Mouse (Mus musculus): ENCODE data around the gene Iscu. TPM values are rescaled to one million over a fixed set of nuclear protein-coding genes. Genes with fewer than 3 reads are reported as not detected.

Iscu gene
- polyA plus RNA-seq, 1 experiment from 2014 or later: 92.4 TPM

GRCm38 (mm10) chr5:113791197-113792095, 18.9 kb downstream of the Iscu start:
- no peaks in the 10 kb centered on the region for H3K9me3 ChIP-seq (ENCODE audit: control insufficient read depth, low read length)
- no peak overlapping the region for H3K4me3 ChIP-seq (replicated peaks; ENCODE audit: low read length)
- no peak overlapping the region for H3K27ac ChIP-seq
- H3K4me2 ChIP-seq (replicated peaks): no peak overlapping the region
- no peak overlapping the region for H3K9ac ChIP-seq
- DNase-seq (ENCODE audit: low spot score) (no peak), ATAC-seq (ENCODE audit: low FRiP score) (no peak)
- 85% methylated on average over 16 of the region's 16 CpGs for WGBS
- H3K27me3 ChIP-seq (ENCODE audit: control insufficient read depth, insufficient read depth, low read length): no peaks in the 10 kb centered on the region
- H3K36me3 ChIP-seq (replicated peaks; ENCODE audit: control insufficient read depth, insufficient read depth): no peaks in the 10 kb centered on the region
- H3K4me1 ChIP-seq (replicated peaks; ENCODE audit: control insufficient read depth, insufficient read depth, low read length): no peaks in the 10 kb centered on the region

GRCm38 (mm10) chr5:113796401-113797148, 24.0 kb downstream of the Iscu start:
- H3K4me3 ChIP-seq (replicated peaks; ENCODE audit: low read length): no peak overlapping the region
- WGBS: 11% methylated on average over 13 of the region's 13 CpGs
- no peak for ATAC-seq (ENCODE audit: low FRiP score)
- no peak overlapping the region for H3K4me2 ChIP-seq (replicated peaks)
- no peaks in the 10 kb centered on the region; the same call in 1 of the 2 replicates for H3K4me1 ChIP-seq (replicated peaks; ENCODE audit: control insufficient read depth, insufficient read depth, low read length)
- H3K27ac ChIP-seq: no peak overlapping the region
- no peak overlapping the region for H3K9ac ChIP-seq
- no peaks in the 10 kb centered on the region for H3K27me3 ChIP-seq (ENCODE audit: control insufficient read depth, insufficient read depth, low read length)
- no peaks in the 10 kb centered on the region for H3K9me3 ChIP-seq (ENCODE audit: control insufficient read depth, low read length)
- H3K36me3 ChIP-seq (replicated peaks; ENCODE audit: control insufficient read depth, insufficient read depth): no peaks in the 10 kb centered on the region
- DNase-seq (ENCODE audit: low spot score): no peak

DNA sequence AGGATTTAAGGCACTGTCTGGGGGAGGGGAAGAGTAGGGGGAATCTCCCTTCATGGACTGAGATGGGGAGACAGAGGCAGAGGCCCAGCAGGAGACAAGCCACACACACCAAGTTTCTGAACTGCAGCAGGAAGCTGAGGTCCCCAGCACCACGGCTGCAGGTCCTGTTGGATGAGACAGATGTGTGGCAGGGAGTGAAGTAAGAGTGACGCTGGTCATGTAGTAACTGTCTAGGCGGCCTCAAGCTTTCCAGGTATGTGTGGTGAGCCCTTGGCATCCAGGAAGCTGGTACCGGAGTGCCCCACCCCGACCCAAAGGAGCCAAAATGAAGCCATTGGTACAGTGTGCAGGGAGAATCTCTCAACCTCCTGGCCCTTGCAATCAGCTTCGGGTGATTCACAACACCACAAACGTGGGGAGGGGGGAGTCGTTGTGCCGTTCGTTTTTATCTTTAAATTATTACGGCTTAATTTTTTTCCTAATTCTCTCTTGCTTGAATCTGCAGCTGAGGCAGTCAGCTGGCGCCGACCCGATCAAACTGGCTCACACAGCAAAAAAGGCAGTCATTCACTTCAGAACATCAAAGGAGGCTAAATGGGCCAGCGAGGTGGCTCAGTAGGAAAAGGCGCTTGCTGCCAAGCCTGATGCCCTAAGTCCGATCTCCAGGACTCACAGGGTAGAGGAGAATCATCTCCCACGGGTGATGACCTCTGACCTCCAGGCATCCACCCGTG, 24.8 kb downstream of the Iscu start:
- ATAC-seq (ENCODE audit: low FRiP score) (no peak), DNase-seq (ENCODE audit: low spot score) (no peak)
- 13% methylated on average over 19 of the region's 19 CpGs for WGBS
- no peak overlapping the region for H3K27ac ChIP-seq
- H3K4me1 ChIP-seq (replicated peaks; ENCODE audit: control insufficient read depth, insufficient read depth, low read length): no peaks in the 10 kb centered on the region; the same call in 1 of the 2 replicates
- no peaks in the 10 kb centered on the region for H3K9me3 ChIP-seq (ENCODE audit: control insufficient read depth, low read length)
- no peak overlapping the region for H3K9ac ChIP-seq
- H3K36me3 ChIP-seq (replicated peaks; ENCODE audit: control insufficient read depth, insufficient read depth): no peaks in the 10 kb centered on the region
- no peak overlapping the region for H3K4me3 ChIP-seq (replicated peaks; ENCODE audit: low read length)
- H3K4me2 ChIP-seq (replicated peaks): no peak overlapping the region
- H3K27me3 ChIP-seq (ENCODE audit: control insufficient read depth, insufficient read depth, low read length): no peaks in the 10 kb centered on the region

GRCm38 (mm10) chr5:113798525-113798924, 26.0 kb downstream of the Iscu start:
- Histone ChIP-seq H3K4me1 (replicated peaks; ENCODE audit: control insufficient read depth, insufficient read depth, low read length) (no peaks in the 10 kb centered on the region; the same call in 1 of the 2 replicates), H3K4me2 (replicated peaks) (no peak overlapping the region), H3K9ac (no peak overlapping the region), H3K9me3 (ENCODE audit: control insufficient read depth, low read length) (no peaks in the 10 kb centered on the region), H3K27ac (no peak overlapping the region), H3K27me3 (ENCODE audit: control insufficient read depth, insufficient read depth, low read length) (no peaks in the 10 kb centered on the region), H3K4me3 (replicated peaks; ENCODE audit: low read length) (no peak overlapping the region), H3K36me3 (replicated peaks; ENCODE audit: control insufficient read depth, insufficient read depth) (no peaks in the 10 kb centered on the region)
- DNase-seq (ENCODE audit: low spot score) (no peak), ATAC-seq (ENCODE audit: low FRiP score) (no peak)
- 81% methylated on average over 9 of the region's 9 CpGs for WGBS

DNA sequence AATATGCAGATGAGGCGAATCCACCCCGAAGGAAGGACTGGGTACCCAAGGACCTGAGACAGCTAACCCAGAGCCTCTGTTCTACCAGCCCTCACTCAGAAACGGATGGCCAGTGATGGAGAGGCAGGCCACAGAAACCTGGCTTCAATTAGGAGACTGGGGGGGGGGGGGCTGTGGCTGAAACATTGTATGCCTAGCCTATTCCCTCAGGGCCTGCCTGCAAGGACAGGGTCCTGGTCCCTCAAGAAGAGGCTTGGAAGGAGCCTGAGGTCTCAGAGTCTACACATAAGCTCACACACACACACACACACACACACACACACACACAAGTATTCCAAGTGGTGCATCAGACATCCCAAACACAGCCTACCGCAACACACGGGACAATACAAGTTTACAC, 27.1 kb downstream of the Iscu start:
- H3K9me3 ChIP-seq (ENCODE audit: control insufficient read depth, low read length): no peaks in the 10 kb centered on the region
- H3K27ac ChIP-seq: no peak overlapping the region
- no peaks in the 10 kb centered on the region; the same call in 1 of the 2 replicates for H3K4me1 ChIP-seq (replicated peaks; ENCODE audit: control insufficient read depth, insufficient read depth, low read length)
- no peaks in the 10 kb centered on the region for H3K36me3 ChIP-seq (replicated peaks; ENCODE audit: control insufficient read depth, insufficient read depth)
- no peaks in the 10 kb centered on the region for H3K27me3 ChIP-seq (ENCODE audit: control insufficient read depth, insufficient read depth, low read length)
- 38% methylated on average over 5 of the region's 5 CpGs for WGBS
- H3K9ac ChIP-seq: no peak overlapping the region
- ATAC-seq (ENCODE audit: low FRiP score) (no peak), DNase-seq (ENCODE audit: low spot score) (no peak)
- 0 out of 2 replicates have a peak overlapping the region, but pooled peaks have one; percentile 21 for H3K4me2 ChIP-seq (replicated peaks)
- H3K4me3 ChIP-seq (replicated peaks; ENCODE audit: low read length): no peak overlapping the region; the same call in 1 of the 2 replicates

GRCm38 (mm10) chr5:113800280-113800679, 27.7 kb downstream of the Iscu start, which contains the start of gene Tmem119:
Gene Tmem119, minus strand, starts transcription at chr5:113800516.
- no peaks in the 10 kb centered on the region for H3K27me3 ChIP-seq (ENCODE audit: control insufficient read depth, insufficient read depth, low read length)
- H3K9me3 ChIP-seq (ENCODE audit: control insufficient read depth, low read length): no peaks in the 10 kb centered on the region
- no peak within 1 kb of the TSS for H3K27ac ChIP-seq
- 1% methylated on average over 11 of the region's 11 CpGs for WGBS
- DNase-seq (ENCODE audit: low spot score): no peak
- H3K9ac ChIP-seq: no peak within 1 kb of the TSS
- H3K4me2 ChIP-seq (replicated peaks): peak within 1 kb of the TSS; percentile 21; the same call in 1 of the 2 replicates
- H3K36me3 ChIP-seq (replicated peaks; ENCODE audit: control insufficient read depth, insufficient read depth): no peaks in the 10 kb centered on the region
- H3K4me3 ChIP-seq (replicated peaks; ENCODE audit: low read length): no peak within 1 kb of the TSS; the same call in 1 of the 2 replicates
- ATAC-seq (ENCODE audit: low FRiP score): no peak; the same call in 1 of the 2 replicates
- H3K4me1 ChIP-seq (replicated peaks; ENCODE audit: control insufficient read depth, insufficient read depth, low read length): no peaks in the 10 kb centered on the region; the same call in 1 of the 2 replicates

DNA sequence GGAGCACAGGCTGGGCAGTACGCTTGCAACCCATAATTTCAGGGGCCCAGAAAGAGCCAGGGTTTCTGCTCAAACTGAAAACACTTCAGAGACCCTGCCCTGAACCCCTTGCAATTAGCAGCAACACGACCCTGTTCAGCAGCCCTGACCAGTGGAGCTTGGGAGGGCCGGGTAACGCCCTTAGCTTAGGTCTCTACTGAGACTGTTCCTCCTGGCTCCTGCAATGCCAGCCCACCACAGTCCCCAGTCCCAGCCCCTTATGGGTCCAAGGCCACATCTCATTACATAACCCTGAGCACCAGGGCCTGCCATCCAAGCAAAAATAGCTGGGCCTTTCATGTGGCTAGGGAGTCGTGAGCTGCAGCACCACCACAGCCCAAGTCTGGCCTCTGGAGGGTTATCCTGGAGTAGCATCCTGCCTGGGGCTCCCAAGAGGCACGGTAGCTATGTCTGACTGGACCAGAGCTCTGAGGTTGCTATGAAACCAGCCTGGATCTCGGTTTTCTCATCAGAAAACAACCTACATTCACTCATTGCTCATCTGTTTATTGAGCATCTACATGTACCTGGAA, 31.9 kb downstream of the Iscu start:
- H3K27me3 ChIP-seq (ENCODE audit: control insufficient read depth, insufficient read depth, low read length): no peaks in the 10 kb centered on the region
- H3K9me3 ChIP-seq (ENCODE audit: control insufficient read depth, low read length): no peaks in the 10 kb centered on the region
- no peak overlapping the region for H3K4me2 ChIP-seq (replicated peaks)
- no peaks in the 10 kb centered on the region for H3K36me3 ChIP-seq (replicated peaks; ENCODE audit: control insufficient read depth, insufficient read depth)
- no peaks in the 10 kb centered on the region; the same call in 1 of the 2 replicates for H3K4me1 ChIP-seq (replicated peaks; ENCODE audit: control insufficient read depth, insufficient read depth, low read length)
- WGBS: 70% methylated on average over 7 of the region's 7 CpGs
- ATAC-seq (ENCODE audit: low FRiP score): no peak
- H3K9ac ChIP-seq: no peak overlapping the region
- no peak overlapping the region for H3K4me3 ChIP-seq (replicated peaks; ENCODE audit: low read length)
- DNase-seq (ENCODE audit: low spot score): no peak
- no peak overlapping the region for H3K27ac ChIP-seq

- Histone ChIP-seq H3K9ac (no peak overlapping the region), H3K27ac (no peak overlapping the region), H3K27me3 (ENCODE audit: control insufficient read depth, insufficient read depth, low read length) (no peaks in the 10 kb centered on the region), H3K36me3 (replicated peaks; ENCODE audit: control insufficient read depth, insufficient read depth) (no peaks in the 10 kb centered on the region), H3K4me2 (replicated peaks) (no peak overlapping the region), H3K9me3 (ENCODE audit: control insufficient read depth, low read length) (0 out of 2 replicates have a peak, but pooled peaks cover 4% of the 10 kb centered on the region), H3K4me1 (replicated peaks; ENCODE audit: control insufficient read depth, insufficient read depth, low read length) (no peaks in the 10 kb centered on the region; the same call in 1 of the 2 replicates), H3K4me3 (replicated peaks; ENCODE audit: low read length) (no peak overlapping the region)
- WGBS: 93% methylated on average over 9 of the region's 9 CpGs
- ATAC-seq (ENCODE audit: low FRiP score) (no peak), DNase-seq (ENCODE audit: low spot score) (no peak)
Measured at GRCm38 (mm10) chr5:113805301-113805700, 32.8 kb downstream of the Iscu start.
